Mouse (Mus musculus) heart, embryonic 15.5 days (tissue): ENCODE results near the gene Lrrc3. TPM values are rescaled to one million over a fixed set of nuclear protein-coding genes. Genes with fewer than 3 reads are reported as not detected.
"Not testable (repeated sequence)": the region's sequence is repeated elsewhere in the genome, so short reads cannot be mapped to it uniquely, and the experiment has no call there.

Experiments used
- ATAC-seq: fragments of 200-750 bp; cut with Nextera tagmentation; replicated peaks from 2 replicates; pipeline ENCODE4 v1.8.0; 2017; ENCODE audit warnings: low read depth, moderate TSS enrichment; ENCODE audit not compliant: insufficient number of reproducible peaks, insufficient read depth, low FRiP score
- H3K27ac ChIP-seq: fragments of 300-500 bp; sonication (generic); 2 replicates; pipeline ENCODE4 v1.5.1; 2015; ENCODE audit warnings: mild to moderate bottlenecking, inconsistent platforms
- H3K27me3 ChIP-seq: fragments of 300-500 bp; sonication (generic); 2 replicates; pipeline ENCODE4 v1.6.1; 2015; ENCODE audit warnings: inconsistent platforms
- H3K36me3 ChIP-seq: fragments of 300-500 bp; sonication (generic); 2 replicates; pipeline ENCODE4 v1.6.1; 2015; ENCODE audit warnings: mild to moderate bottlenecking, inconsistent platforms
- H3K4me1 ChIP-seq: fragments of 300-500 bp; sonication (generic); replicated peaks from 2 replicates; pipeline ENCODE4 v1.6.1; 2015; ENCODE audit warnings: inconsistent platforms
- H3K4me2 ChIP-seq: fragments of 300-500 bp; sonication (generic); 2 replicates; pipeline ENCODE4 v1.6.1; 2015; ENCODE audit warnings: inconsistent platforms, mild to moderate bottlenecking, moderate library complexity
- H3K4me3 ChIP-seq: fragments of 300-500 bp; sonication (generic); 2 replicates; pipeline ENCODE4 v1.5.1; 2015; ENCODE audit warnings: mild to moderate bottlenecking, inconsistent platforms
- H3K9ac ChIP-seq: fragments of 300-500 bp; sonication (generic); 2 replicates; pipeline ENCODE4 v1.6.1; 2015; ENCODE audit warnings: mild to moderate bottlenecking, inconsistent platforms
- H3K9me3 ChIP-seq: fragments of 300-500 bp; sonication (generic); replicated peaks from 2 replicates; pipeline ENCODE4 v1.6.1; 2016; ENCODE audit warnings: inconsistent platforms
- WGBS: fragments of 180-500 bp; shearing (Covaris S2); methylation state at CpG from one replicate; pipeline ENCODE4 v1.1.7; 2015; ENCODE audit warnings: mixed read lengths; 5-methylcytosine and 5-hydroxymethylcytosine counted together
- polyA plus RNA-seq: library from polyadenylated mRNA; unstranded; fragments of >200 nt; fragmentation: Nextera tagmentation; extraction: Ambion mirVana; gene quantifications from 2 replicates; pipeline ENCODE4 v1.2.1, GENCODE M21; 2015

Lrrc3 gene
- polyA plus RNA-seq, result 1.1 and 2.2 TPM in 2 replicates

DNA sequence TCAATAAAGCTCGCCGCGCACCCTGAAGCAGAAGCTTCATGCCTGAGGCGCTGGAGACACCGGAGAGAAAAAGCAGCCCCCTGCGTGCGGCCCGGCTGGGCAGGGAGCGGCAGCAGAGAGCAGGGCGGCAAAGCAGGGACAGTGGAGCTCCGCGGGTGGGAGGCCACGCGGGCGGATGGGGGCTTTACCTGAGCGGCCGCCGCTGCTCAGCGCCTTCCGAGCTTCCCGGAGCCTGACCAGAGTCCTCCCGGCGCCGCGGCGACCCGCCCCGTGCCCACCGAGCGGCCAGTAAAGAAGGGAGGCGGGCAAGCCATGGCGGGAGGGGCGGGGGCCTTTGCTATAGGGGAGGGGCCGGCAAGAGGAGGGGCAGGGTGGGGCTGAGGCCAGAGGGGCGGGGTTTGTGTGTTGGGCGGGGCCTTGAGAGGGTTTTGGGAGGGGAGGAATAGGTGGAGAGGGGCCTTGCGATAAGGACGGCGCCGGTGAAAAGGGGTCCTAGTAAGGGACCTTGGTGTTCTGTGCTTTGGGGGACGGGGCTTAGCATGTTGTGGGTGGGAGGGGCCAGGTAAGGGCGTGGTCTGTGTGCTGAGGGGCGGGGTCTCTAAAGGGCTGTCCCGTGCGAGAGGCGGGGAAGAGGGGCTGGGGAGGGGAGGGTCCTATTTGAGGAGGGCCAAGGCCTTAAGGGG, at the start of gene Lrrc3:
Lrrc3 (minus strand) TSS at position 326 of the 683 bp plus-strand sequence.
- Histone ChIP-seq H3K36me3 (no peaks in the 10 kb centered on the region), H3K4me2 (peak within 1 kb of the TSS; percentile 97), H3K9ac (peak within 1 kb of the TSS; percentile 60), H3K4me1 (peaks cover 14% of the 10 kb centered on the region), H3K27ac (no peak within 1 kb of the TSS), H3K27me3 (peaks cover 17% of the 10 kb centered on the region), H3K9me3 (no peaks in the 10 kb centered on the region), H3K4me3 (peak within 1 kb of the TSS; percentile 64)
- ATAC-seq, result peak; percentile 78
- WGBS, result under 1% methylated on average over 33 of the region's 46 CpGs

- not testable (repeated sequence) for ATAC-seq, H3K9ac ChIP-seq, H3K27ac ChIP-seq, H3K4me3 ChIP-seq, H3K4me2 ChIP-seq, H3K4me1 ChIP-seq, H3K27me3 ChIP-seq, H3K9me3 ChIP-seq, H3K36me3 ChIP-seq
- 92% methylated on average over 9 of the region's 12 CpGs for WGBS
These were observed 48.1 kb upstream of the Lrrc3 start for GRCm38 (mm10) chr10:77950468-77950867.

GRCm38 (mm10) chr10:77939685-77940084, 37.3 kb upstream of the Lrrc3 start:
- no peak overlapping the region for H3K9ac ChIP-seq
- no peaks in the 10 kb centered on the region; the same call in 1 of the 2 replicates for H3K9me3 ChIP-seq
- no peaks in the 10 kb centered on the region for H3K36me3 ChIP-seq
- H3K4me2 ChIP-seq, result no peak overlapping the region
- no peak overlapping the region for H3K4me3 ChIP-seq
- ATAC-seq, result no peak
- WGBS, result 46% methylated on average over 2 of the region's 2 CpGs
- H3K4me1 ChIP-seq, result no peaks in the 10 kb centered on the region
- H3K27me3 ChIP-seq, result no peaks in the 10 kb centered on the region
- H3K27ac ChIP-seq, result no peak overlapping the region

DNA sequence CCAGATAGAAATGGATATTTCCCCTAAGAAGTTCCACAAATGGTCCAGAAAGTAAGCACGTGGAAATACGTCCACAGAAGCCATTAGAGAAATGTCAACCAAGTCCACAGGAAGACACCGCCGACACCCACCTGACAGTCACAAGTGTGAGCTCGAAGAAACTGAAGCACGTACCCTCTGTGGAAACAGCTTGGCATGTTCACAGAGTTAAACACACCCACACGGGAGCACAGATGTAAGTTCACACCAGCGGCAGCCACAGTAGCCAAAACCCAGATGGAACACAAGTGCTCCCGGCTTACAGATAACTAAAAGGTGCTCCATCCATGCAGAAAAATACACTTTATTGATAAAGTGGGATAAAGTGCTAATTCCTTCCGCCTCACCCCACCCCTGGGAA, 25.0 kb upstream of the Lrrc3 start:
- no peak for ATAC-seq
- WGBS, result 77% methylated on average over 10 of the region's 10 CpGs

GRCm38 (mm10) chr10:77926140-77926539, 23.8 kb upstream of the Lrrc3 start:
- WGBS, result 40% methylated on average over 7 of the region's 7 CpGs
- peaks cover 7% of the 10 kb centered on the region; the same call in 1 of the 2 replicates for H3K27me3 ChIP-seq
- no peak overlapping the region for H3K4me3 ChIP-seq
- no peak for ATAC-seq
- H3K4me2 ChIP-seq, result no peak overlapping the region
- H3K9me3 ChIP-seq, result no peaks in the 10 kb centered on the region
- no peak overlapping the region for H3K9ac ChIP-seq
- no peaks in the 10 kb centered on the region for H3K4me1 ChIP-seq
- no peaks in the 10 kb centered on the region for H3K36me3 ChIP-seq
- no peak overlapping the region for H3K27ac ChIP-seq

More for the DNA sequence above, 25.0 kb upstream of the Lrrc3 start:
- no peaks in the 10 kb centered on the region for H3K4me1 ChIP-seq
- H3K4me3 ChIP-seq, result no peak overlapping the region
- 0 out of 2 replicates have a peak, but pooled peaks cover 3% of the 10 kb centered on the region for H3K27me3 ChIP-seq
- H3K27ac ChIP-seq, result no peak overlapping the region
- H3K4me2 ChIP-seq, result no peak overlapping the region
- no peak overlapping the region for H3K9ac ChIP-seq
- H3K9me3 ChIP-seq, result no peaks in the 10 kb centered on the region
- H3K36me3 ChIP-seq, result no peaks in the 10 kb centered on the region

GRCm38 (mm10) chr10:77922681-77923080, 20.3 kb upstream of the Lrrc3 start:
- Histone ChIP-seq H3K4me1 (no peaks in the 10 kb centered on the region), H3K4me3 (no peak overlapping the region), H3K27me3 (peaks cover 4% of the 10 kb centered on the region; the same call in 1 of the 2 replicates), H3K27ac (no peak overlapping the region), H3K9me3 (no peaks in the 10 kb centered on the region), H3K9ac (no peak overlapping the region), H3K4me2 (no peak overlapping the region), H3K36me3 (no peaks in the 10 kb centered on the region)
- no peak for ATAC-seq
- 48% methylated on average over 4 of the region's 4 CpGs for WGBS

DNA sequence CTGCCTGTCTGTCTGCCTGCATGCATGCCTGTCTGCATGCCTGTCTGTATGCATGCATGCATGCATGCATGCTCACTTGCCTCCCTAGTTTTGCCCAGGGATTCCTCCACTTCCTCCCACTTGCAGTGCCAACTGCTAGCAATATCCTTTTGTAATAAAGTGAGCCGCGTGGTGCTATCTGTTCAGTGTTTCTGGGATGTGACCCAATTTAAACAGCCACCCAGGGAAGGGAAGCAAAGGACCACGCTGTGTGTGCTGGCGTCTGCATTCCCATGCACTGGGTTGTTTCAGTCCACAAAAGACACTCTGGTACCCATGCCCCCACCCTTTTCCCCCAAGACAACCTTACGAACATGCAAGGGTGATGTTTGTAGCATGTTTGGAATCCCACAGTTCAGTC, 18.7 kb upstream of the Lrrc3 start:
- Histone ChIP-seq H3K9me3 (no peaks in the 10 kb centered on the region), H3K4me2 (no peak overlapping the region), H3K36me3 (no peaks in the 10 kb centered on the region), H3K27me3 (peaks cover 4% of the 10 kb centered on the region; the same call in 1 of the 2 replicates), H3K9ac (no peak overlapping the region), H3K27ac (no peak overlapping the region), H3K4me3 (no peak overlapping the region), H3K4me1 (no peaks in the 10 kb centered on the region)
- no peak for ATAC-seq
- 53% methylated on average over 5 of the region's 5 CpGs for WGBS

DNA sequence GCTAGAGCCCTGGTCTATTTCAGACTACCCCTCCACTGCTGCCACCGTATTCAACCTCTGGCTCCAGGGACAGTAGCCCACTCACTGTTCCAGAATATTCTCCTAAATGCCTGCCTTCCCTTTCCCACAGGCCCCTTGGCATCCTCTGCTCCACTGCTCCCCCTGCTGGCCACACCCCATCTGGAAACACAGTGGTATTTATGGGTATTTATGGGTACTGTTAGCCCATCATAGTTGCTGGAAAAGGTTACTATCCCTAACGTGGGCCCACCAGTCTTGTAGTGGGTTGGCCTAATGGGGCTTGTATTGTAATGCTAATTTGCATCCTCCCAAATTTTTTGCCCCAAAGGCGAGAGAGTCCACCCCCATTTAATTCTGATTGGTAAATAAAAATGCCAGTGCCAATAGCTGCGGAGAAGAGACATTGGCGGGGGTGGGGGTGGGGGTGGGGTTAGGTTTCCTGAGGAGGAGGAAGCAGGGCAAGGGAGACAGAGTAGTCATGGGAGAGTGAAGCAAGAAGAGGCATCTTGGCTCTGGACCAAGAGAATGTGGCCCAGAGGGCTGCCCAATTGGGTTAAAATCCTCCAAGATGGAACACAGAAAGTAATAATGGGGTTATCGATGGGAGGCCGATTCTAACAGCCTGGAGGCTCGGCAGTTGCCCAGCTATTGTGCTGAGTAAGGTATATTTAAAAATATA, 14.4 kb upstream of the Lrrc3 start:
- Histone ChIP-seq H3K9me3 (no peaks in the 10 kb centered on the region), H3K4me3 (no peak overlapping the region), H3K27me3 (peaks cover 2% of the 10 kb centered on the region; the same call in 1 of the 2 replicates), H3K36me3 (no peaks in the 10 kb centered on the region), H3K9ac (no peak overlapping the region), H3K27ac (no peak overlapping the region), H3K4me2 (no peak overlapping the region), H3K4me1 (peaks cover 16% of the 10 kb centered on the region)
- 57% methylated on average over 8 of the region's 8 CpGs for WGBS
- ATAC-seq, result no peak

DNA sequence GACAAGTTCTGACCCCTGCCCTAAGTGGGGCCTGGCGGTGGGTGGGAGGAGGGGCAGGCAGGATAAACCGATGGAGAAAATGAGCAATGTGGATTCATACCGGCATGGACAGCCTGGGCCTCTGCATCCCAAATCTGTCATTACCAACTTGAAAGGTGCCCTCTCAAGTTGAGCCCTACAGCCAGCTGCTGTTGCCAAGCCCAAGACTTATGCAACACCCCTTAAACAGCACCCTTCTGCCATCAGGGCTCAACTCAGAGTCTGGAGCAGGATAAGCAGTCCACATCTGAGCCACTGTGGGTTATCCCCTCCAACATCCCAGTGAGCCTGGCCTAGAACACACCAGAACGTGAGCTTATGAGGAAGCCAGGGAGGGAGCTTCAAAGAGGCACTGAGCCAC, 11.0 kb upstream of the Lrrc3 start:
- 50% methylated on average over 4 of the region's 4 CpGs for WGBS
- no peaks in the 10 kb centered on the region for H3K9me3 ChIP-seq
- H3K27ac ChIP-seq, result no peak overlapping the region
- no peak overlapping the region for H3K4me2 ChIP-seq
- no peaks in the 10 kb centered on the region for H3K36me3 ChIP-seq
- no peaks in the 10 kb centered on the region for H3K27me3 ChIP-seq
- no peak for ATAC-seq
- H3K4me3 ChIP-seq, result no peak overlapping the region
- H3K4me1 ChIP-seq, result peaks cover 16% of the 10 kb centered on the region
- H3K9ac ChIP-seq, result no peak overlapping the region

GRCm38 (mm10) chr10:77912605-77913004, 10.3 kb upstream of the Lrrc3 start:
- peak overlapping the region; percentile 31; the same call in 1 of the 2 replicates for H3K27ac ChIP-seq
- H3K4me2 ChIP-seq, result no peak overlapping the region; the same call in 1 of the 2 replicates
- no peaks in the 10 kb centered on the region for H3K9me3 ChIP-seq
- H3K4me1 ChIP-seq, result peaks cover 16% of the 10 kb centered on the region
- peak; percentile 91 for ATAC-seq
- 17% methylated on average over 7 of the region's 7 CpGs for whole genome bisulfite sequencing
- H3K9ac ChIP-seq, result no peak overlapping the region
- H3K27me3 ChIP-seq, result no peaks in the 10 kb centered on the region
- no peaks in the 10 kb centered on the region for H3K36me3 ChIP-seq
- no peak overlapping the region for H3K4me3 ChIP-seq

DNA sequence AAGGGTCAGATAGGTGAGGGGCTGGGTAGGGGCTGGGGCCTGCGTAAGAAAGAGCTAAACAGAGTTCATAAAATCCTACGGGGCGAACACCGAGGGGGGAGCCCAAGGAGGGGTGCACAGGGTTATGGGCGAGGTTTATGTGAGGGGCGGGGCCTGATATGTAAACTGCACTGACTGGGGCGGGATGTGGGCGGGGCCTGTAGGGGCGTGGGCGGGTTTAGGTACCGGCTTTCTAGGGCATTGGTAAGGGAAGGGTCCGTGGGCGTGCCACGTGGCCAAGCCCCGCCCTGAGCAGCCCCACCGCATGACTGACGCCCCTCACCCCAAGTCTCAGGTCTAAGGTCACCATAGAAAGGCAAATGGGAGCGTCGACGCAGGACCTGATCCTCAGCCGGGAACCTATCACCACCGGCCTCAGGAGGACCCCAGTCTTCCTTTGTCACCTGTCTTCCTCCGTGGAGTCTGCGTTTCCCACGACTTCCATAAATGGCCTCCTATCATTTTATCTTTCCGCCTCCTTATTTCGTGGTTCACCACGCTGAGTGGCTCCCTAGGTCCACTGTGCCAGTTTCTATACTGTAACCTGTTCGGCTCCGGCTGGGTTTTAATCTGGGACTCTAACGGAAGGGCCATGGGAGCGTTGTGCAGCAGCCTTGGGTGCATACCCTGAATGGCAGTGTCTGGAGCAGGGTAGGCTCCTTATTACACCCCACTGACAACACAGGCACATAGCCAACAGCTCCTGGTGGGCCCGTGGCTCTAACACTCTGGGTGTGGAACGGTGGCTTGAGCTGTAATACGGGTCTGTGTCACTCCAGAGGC, 769 bp upstream of the Lrrc3 start:
- peak overlapping the region; percentile 64 for H3K4me3 ChIP-seq
- peaks cover 17% of the 10 kb centered on the region for H3K27me3 ChIP-seq
- ATAC-seq, result peak; percentile 60
- H3K36me3 ChIP-seq, result no peaks in the 10 kb centered on the region
- no peak overlapping the region for H3K27ac ChIP-seq
- H3K4me2 ChIP-seq, result peak overlapping the region; percentile 97
- peaks cover 14% of the 10 kb centered on the region for H3K4me1 ChIP-seq
- no peaks in the 10 kb centered on the region for H3K9me3 ChIP-seq
- no peak overlapping the region for H3K9ac ChIP-seq
- 8% methylated on average over 35 of the region's 35 CpGs for WGBS
